Mouse (Mus musculus): Measurements from ENCODE around the gene Slfn5.
"Not testable (repeated sequence)": the region's sequence is repeated elsewhere in the genome, so short reads cannot be mapped to it uniquely, and the experiment has no call there.

The Slfn5 gene

GRCm38 (mm10) chr11:82950736-82951481, at the start of gene Slfn5:
TSS of gene Slfn5 (plus strand) at chr11:82951349.
- no peak for DNase-seq (ENCODE audit: low read depth, low spot score)

- DNase-seq (ENCODE audit: low read depth, low spot score): no peak
Measured at GRCm38 (mm10) chr11:82901606-82902310, 49.4 kb upstream of the Slfn5 start.

- no peak for DNase-seq (ENCODE audit: low read depth, low spot score)
Measured at GRCm38 (mm10) chr11:82904952-82905351, 46.2 kb upstream of the Slfn5 start.

DNA sequence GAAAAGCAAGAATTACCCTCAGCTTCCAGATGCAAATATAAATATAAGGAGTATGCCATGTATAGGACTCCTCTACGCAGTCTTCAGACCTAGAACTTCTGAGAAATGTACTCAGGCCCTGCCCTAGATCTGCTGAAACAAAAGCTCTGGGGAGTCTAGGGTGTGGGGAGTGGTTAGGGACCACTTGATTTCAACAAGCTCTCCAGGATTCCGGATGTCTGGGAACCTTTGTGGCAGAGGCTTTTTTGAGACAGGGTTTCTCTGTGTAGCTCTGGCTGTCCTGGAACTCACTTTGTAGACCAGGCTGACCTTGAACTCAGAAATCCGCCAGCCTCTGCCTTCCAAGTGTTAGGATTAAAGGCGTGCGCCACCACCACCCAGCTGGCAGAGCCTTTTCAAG, 45.3 kb upstream of the Slfn5 start:
- DNase-seq (ENCODE audit: low read depth, low spot score): no peak

DNA sequence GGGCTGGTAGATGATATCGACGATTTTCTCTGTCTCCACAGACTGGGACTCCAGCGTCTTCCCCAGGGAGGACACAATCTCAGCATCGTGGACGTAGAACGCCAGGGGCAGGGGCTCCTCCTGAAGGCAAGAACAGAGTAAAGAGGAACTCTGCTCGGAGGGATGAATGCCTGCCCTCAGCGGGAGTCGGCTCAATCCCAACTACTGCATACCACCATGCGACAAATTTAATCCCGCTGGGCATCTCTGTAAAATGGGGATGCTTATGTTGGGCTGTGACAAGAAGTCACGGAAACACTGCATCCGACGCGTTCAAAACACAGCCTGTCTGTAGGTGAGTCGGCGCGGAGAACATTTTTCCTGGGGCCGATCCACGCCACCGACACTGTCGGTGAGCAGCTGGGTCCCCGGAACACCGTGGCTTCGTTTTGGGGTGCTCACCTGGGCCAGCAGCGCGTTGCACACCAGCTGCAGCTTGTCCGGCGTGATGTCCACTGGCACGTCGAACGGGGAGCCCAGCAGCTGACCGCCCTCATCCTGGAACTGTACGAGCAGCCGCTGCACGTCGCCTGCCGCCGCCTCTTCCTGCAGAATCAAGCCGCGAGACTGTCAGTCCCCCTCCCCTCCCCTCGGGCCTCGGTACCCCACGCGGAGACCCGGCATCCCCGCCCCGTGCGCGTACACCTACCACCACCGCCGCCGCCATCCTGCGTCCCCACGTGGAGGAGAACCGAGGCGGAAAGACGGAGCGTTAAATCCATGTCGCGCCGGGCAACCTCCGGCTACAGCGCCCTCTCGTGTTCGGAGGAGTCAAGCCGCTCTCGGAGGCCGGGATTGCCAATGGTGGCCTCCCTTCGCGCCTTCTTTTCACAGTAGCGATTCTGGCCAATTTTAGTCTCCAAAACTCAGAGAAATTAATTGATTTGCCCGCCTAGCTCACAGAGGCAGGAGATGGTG, 43.2 kb upstream of the Slfn5 start, which contains the start of gene Nle1:
Nle1 (minus strand) TSS at position 761 of the 957 bp plus-strand sequence.
- peak; percentile 87 for DNase-seq (ENCODE audit: low read depth, low spot score)

- no peak for DNase-seq (ENCODE audit: low read depth, low spot score)
Measured at GRCm38 (mm10) chr11:82908608-82908989, 42.5 kb upstream of the Slfn5 start.

- DNase-seq (ENCODE audit: low read depth, low spot score): no peak
Measured at GRCm38 (mm10) chr11:82910250-82910649, 40.9 kb upstream of the Slfn5 start, which contains the start of gene Unc45b. TSS of gene Unc45b (plus strand) at chr11:82910550.

DNA sequence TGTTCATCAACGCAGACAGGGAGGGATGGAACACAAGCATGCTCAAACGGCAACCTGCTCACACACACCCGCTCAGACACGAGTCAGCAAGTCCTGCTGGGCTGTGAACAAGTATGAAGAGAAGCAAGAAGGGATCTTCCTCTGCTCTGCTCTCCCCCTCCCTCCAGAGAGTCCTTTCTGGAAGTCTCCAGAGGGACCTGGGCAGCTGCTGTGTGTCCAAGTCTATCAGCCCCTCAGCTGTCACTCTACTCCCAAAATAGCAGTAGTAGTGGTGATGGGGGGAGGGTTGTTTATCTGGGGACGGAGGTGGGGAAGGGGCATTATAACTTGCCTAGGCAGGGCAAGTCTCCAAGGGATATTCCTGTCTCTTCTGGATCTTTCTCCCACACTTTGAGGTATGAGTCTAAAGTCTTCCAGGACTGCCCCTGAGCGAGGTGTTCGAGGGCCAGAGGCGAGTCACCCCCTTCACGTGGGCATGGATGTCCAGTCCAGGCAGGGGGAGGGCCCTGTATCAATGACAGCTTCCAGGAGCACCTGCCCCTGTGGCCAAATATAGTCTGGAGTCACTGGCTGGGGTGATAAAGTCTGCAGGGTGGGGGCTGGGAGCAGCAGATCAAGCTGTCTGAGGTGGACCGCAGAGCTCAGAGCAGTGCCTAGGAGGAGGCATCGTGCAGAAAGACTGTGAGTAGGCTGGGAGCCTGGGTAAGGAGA, 40.3 kb upstream of the Slfn5 start:
- no peak for DNase-seq (ENCODE audit: low read depth, low spot score)

- DNase-seq (ENCODE audit: low read depth, low spot score): peak; percentile 76
Measured at GRCm38 (mm10) chr11:82914711-82915352, 36.3 kb upstream of the Slfn5 start.

DNA sequence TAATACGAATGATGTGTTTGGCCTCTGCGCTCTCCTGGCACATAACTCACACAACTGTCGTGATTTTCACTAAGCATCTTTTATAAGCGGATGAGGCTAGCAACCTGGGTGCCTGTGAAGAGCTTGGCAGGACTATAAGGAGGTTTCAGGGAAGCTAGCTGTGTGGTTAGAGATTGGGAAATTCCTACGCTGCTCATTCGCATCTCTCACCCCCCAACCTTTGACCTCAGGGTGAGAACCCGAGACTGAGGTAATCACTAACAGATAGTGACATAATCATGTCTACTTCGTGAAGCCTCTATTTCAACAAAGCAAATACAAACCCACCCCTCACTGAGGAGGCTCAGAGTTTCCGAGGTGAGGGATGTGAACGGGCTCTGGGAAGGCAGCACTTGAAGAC, 30.4 kb upstream of the Slfn5 start:
- no peak for DNase-seq (ENCODE audit: low read depth, low spot score)

DNA sequence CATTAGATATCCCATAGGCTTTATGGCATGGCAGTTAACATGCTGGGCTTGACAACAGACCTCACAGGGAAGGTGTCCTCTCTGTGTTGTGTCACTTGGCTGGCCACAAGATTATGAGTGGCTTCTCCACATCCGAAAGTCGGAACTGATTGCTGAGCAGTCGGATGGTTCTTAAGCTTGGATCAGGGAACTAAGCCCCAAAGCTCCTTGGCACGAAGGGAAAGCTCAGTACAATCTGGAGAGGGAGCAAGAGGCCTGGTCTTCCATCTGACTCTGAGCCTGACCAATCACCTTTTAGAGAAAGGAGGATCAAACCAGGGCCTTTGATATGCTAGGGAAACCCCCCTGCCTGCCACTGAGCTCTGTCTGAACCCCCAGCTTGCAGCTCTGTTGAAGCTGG, 29.5 kb upstream of the Slfn5 start:
- DNase-seq (ENCODE audit: low read depth, low spot score): no peak

GRCm38 (mm10) chr11:82923910-82924309, 27.2 kb upstream of the Slfn5 start:
- not testable (repeated sequence) for DNase-seq (ENCODE audit: low read depth, low spot score)

DNA sequence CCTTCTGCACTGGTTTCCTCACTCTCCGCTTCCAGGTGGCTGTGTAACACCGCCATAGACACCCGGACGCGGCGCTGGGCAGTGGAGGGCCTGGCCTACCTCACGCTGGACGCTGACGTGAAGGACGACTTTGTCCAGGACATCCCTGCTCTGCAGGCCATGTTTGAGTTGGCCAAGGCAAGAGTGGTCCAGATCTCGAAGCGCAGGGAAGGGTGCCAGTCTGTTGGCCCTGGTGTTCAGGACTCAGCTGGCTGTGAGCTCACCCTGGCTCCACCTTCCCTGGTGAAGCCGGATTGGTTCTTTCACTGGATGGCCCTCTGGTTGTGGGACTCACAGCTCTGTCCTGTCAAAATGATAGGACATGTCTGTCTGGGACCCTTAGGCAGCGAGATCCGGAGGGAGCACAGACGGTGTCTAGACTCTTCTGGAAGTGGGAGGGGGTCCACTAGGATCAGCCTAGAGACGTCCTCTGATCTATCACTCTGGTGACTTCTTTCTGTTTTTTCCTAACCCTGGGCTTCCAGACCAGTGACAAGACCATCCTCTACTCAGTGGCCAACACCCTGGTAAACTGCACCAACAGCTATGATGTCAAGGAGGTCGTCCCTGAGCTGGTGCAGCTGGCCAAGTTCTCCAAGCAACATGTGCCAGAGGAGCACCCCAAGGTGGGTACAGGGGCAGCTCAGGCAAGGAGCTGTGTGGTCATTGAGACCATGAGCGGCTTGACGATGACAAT, 22.1 kb upstream of the Slfn5 start:
- DNase-seq (ENCODE audit: low read depth, low spot score): no peak

GRCm38 (mm10) chr11:82929633-82929950, 21.6 kb upstream of the Slfn5 start:
- DNase-seq (ENCODE audit: low read depth, low spot score): no peak

- DNase-seq (ENCODE audit: low read depth, low spot score): not testable (repeated sequence)
Measured at GRCm38 (mm10) chr11:82930391-82930955, 20.7 kb upstream of the Slfn5 start.

GRCm38 (mm10) chr11:82931161-82931560, 20.0 kb upstream of the Slfn5 start:
- not testable (repeated sequence) for DNase-seq (ENCODE audit: low read depth, low spot score)

DNA sequence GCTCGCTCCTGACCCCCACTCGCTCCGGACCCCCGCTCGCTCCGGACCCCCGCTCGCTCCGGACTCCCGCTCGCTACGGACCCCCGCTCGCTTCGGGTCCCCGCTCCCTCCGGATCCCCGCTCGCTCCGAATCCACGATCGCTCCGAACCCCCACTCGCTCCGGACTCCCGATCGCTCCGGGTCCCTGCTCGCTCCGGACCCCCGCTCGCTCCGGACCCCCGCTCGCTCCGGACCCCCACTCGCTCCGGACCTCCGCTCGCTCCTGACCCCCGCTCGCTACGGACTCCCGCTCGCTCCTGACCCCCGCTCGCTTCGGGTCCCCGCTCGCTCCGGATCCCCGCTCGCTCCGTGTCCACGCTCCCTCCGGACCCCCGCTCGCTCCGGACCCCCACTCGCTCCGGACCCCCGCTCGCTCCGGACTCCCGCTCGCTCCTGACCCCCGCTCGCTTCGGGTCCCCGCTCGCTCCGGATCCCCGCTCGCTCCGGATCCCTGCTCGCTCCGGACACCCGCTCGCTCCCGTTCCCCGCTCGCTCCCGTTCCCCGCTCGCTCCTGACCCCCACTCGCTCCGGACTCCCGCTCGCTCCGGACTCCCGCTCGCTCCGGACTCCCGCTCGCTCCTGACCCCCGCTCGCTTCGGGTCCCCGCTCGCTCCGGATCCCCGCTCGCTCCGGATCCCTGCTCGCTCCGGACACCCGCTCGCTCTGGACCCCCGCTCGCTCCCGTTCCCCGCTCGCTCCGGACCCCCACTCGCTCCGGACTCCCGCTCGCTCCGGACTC, 19.3 kb upstream of the Slfn5 start:
- DNase-seq (ENCODE audit: low read depth, low spot score): not testable (repeated sequence)

GRCm38 (mm10) chr11:82933186-82933585, 18.0 kb upstream of the Slfn5 start:
- no peak for DNase-seq (ENCODE audit: low read depth, low spot score)

DNA sequence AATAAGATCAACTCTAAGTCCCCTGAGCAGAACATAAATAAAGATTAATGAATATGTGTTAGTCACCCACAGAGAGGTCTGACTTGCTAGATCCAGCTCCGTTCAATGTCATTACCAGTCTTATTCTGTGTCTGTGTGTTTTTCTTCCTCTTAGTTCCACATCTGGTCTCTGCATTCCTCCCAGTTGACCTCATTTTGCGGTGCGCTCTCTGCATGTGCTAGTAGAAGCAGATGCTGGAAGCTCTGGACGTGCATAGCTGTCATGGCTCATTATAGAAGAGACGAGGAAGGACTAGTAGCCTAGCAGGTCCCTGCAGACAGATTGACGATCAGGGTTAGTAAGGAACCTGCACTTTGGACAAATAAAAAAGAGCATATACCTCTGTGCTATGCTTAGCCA, 7.8 kb upstream of the Slfn5 start:
- peak; percentile 22 for DNase-seq (ENCODE audit: low read depth, low spot score)

All from embryo, embryonic 11.5 days (tissue).